Mouse (Mus musculus) layer of hippocampus, adult 2 months (tissue): ENCODE results near the gene Vcpkmt. TPM values are rescaled to one million over a fixed set of nuclear protein-coding genes. Genes with fewer than 3 reads are reported as not detected.

ENCODE experiments used
- DNase-seq, 2 experiments: peaks; one replicate each; pipeline ENCODE4 v3.0.0; 2022; ENCODE audit warnings: low spot score in 2 of 2
- H3K27ac ChIP-seq: fragments of 200-600 bp; 2 replicates; pipeline ENCODE4 v1.8.1; 2022
- H3K4me3 ChIP-seq: fragments of 200-600 bp; 2 replicates; pipeline ENCODE4 v1.8.1; 2022; ENCODE audit warnings: mild to moderate bottlenecking
- CTCF ChIP-seq: fragments of 200-600 bp; conservative IDR thresholded peaks from 2 replicates; pipeline ENCODE4 v1.8.1; 2022; ENCODE audit warnings: antibody characterized with exemption, mild to moderate bottlenecking, moderate library complexity
- total RNA-seq, 2 experiments: library from RNA; stranded (reverse); gene quantifications; 2 replicates each; pipeline ENCODE4 v1.2.3; 2021

Vcpkmt gene
- total RNA-seq, 2 experiments from 2014 or later = 18.1 TPM

GRCm38 (mm10) chr12:69556221-69556861, 26.5 kb downstream of the Vcpkmt start:
- Histone ChIP-seq H3K4me3 (no peak overlapping the region), H3K27ac (no peak overlapping the region)
- TF ChIP-seq CTCF = no peak
- no peak for DNase-seq

- Histone ChIP-seq H3K4me3 (no peak overlapping the region), H3K27ac (no peak overlapping the region)
- no peak for TF ChIP-seq CTCF
- no peak for DNase-seq
Observed at GRCm38 (mm10) chr12:69545456-69546178, 37.2 kb downstream of the Vcpkmt start.

GRCm38 (mm10) chr12:69544994-69545393, 37.8 kb downstream of the Vcpkmt start:
- DNase-seq = no peak
- no peak overlapping the region for H3K4me3 ChIP-seq
- no peak overlapping the region for H3K27ac ChIP-seq
- TF ChIP-seq CTCF = no peak

GRCm38 (mm10) chr12:69544562-69544961, 38.3 kb downstream of the Vcpkmt start:
- H3K27ac ChIP-seq = no peak overlapping the region
- DNase-seq = no peak
- no peak overlapping the region for H3K4me3 ChIP-seq
- TF ChIP-seq CTCF = no peak

GRCm38 (mm10) chr12:69542376-69542775, 40.5 kb downstream of the Vcpkmt start:
- no peak for TF ChIP-seq CTCF
- DNase-seq = no peak
- no peak overlapping the region for H3K27ac ChIP-seq
- H3K4me3 ChIP-seq = no peak overlapping the region

GRCm38 (mm10) chr12:69541663-69542062, 41.2 kb downstream of the Vcpkmt start:
- TF ChIP-seq CTCF = no peak
- H3K27ac ChIP-seq = no peak overlapping the region
- no peak overlapping the region for H3K4me3 ChIP-seq
- no peak for DNase-seq

GRCm38 (mm10) chr12:69539353-69539752, 43.5 kb downstream of the Vcpkmt start:
- Histone ChIP-seq H3K4me3 (no peak overlapping the region), H3K27ac (0 out of 2 replicates have a peak overlapping the region, but pooled peaks have one; percentile 79)
- peak; percentile 20 to 23 for DNase-seq
- no peak for TF ChIP-seq CTCF

- no peak for DNase-seq
- no peak for TF ChIP-seq CTCF
- peak overlapping the region; percentile 79 for H3K27ac ChIP-seq
- no peak overlapping the region for H3K4me3 ChIP-seq
Observed at GRCm38 (mm10) chr12:69538362-69538950, 44.4 kb downstream of the Vcpkmt start.

GRCm38 (mm10) chr12:69537675-69538361, 45.0 kb downstream of the Vcpkmt start:
- Histone ChIP-seq H3K4me3 (peak overlapping the region; percentile 23), H3K27ac (peak overlapping the region; percentile 79)
- no peak for DNase-seq
- no peak for TF ChIP-seq CTCF

GRCm38 (mm10) chr12:69537243-69537674, 45.6 kb downstream of the Vcpkmt start:
- H3K27ac ChIP-seq = peak overlapping the region; percentile 79
- peak overlapping the region; percentile 23 for H3K4me3 ChIP-seq
- no peak; the same call in 1 of the 2 replicates for TF ChIP-seq CTCF
- DNase-seq = no peak

- TF ChIP-seq CTCF = no peak
- peak overlapping the region; percentile 79 for H3K27ac ChIP-seq
- no peak overlapping the region; the same call in 1 of the 2 replicates for H3K4me3 ChIP-seq
- DNase-seq = no peak
Observed at GRCm38 (mm10) chr12:69536616-69537242, 46.1 kb downstream of the Vcpkmt start.

- H3K27ac ChIP-seq = no peak overlapping the region
- no peak overlapping the region for H3K4me3 ChIP-seq
- DNase-seq = no peak
- TF ChIP-seq CTCF = no peak
Observed at GRCm38 (mm10) chr12:69533237-69533636, 49.6 kb downstream of the Vcpkmt start.

GRCm38 (mm10) chr12:69532530-69532929, 50.3 kb downstream of the Vcpkmt start:
- no peak overlapping the region for H3K4me3 ChIP-seq
- H3K27ac ChIP-seq = no peak overlapping the region
- no peak for DNase-seq
- no peak for TF ChIP-seq CTCF
